Mouse (Mus musculus) neural tube, embryonic 15.5 days (tissue): Measurements from ENCODE around the gene Hmcn1. TPM values are rescaled to one million over a fixed set of nuclear protein-coding genes. Genes with fewer than 3 reads are reported as not detected.

ENCODE experiments used
- ATAC-seq: fragments of 200-750 bp; cut with Nextera tagmentation; 2 replicates; pipeline ENCODE4 v1.8.0; 2017; ENCODE audit warnings: mild to moderate bottlenecking, moderate TSS enrichment, moderate library complexity; ENCODE audit not compliant: low FRiP score
- H3K27ac ChIP-seq: fragments of 300-500 bp; sonication (generic); replicated peaks from 2 replicates; pipeline ENCODE4 v1.5.1; 2015; ENCODE audit warnings: mild to moderate bottlenecking, inconsistent platforms
- H3K27me3 ChIP-seq: fragments of 300-500 bp; sonication (generic); replicated peaks from 2 replicates; pipeline ENCODE4 v1.6.1; 2015; ENCODE audit warnings: inconsistent platforms
- H3K36me3 ChIP-seq: fragments of 300-500 bp; sonication (generic); 2 replicates; pipeline ENCODE4 v1.6.1; 2015; ENCODE audit warnings: inconsistent platforms
- H3K4me1 ChIP-seq: fragments of 300-500 bp; sonication (generic); 2 replicates; pipeline ENCODE4 v1.6.1; 2015; ENCODE audit warnings: inconsistent platforms
- H3K4me2 ChIP-seq: fragments of 300-500 bp; sonication (generic); 2 replicates; pipeline ENCODE4 v1.6.1; 2015; ENCODE audit warnings: inconsistent platforms, mild to moderate bottlenecking, moderate library complexity
- H3K4me3 ChIP-seq: fragments of 300-500 bp; sonication (generic); replicated peaks from 2 replicates; pipeline ENCODE4 v1.5.1; 2015; ENCODE audit warnings: mild to moderate bottlenecking, inconsistent platforms
- H3K9ac ChIP-seq: fragments of 300-500 bp; sonication (generic); replicated peaks from 2 replicates; pipeline ENCODE4 v1.6.1; 2015; ENCODE audit warnings: mild to moderate bottlenecking, inconsistent platforms
- H3K9me3 ChIP-seq: fragments of 300-500 bp; sonication (generic); replicated peaks from 2 replicates; pipeline ENCODE4 v1.6.1; 2016; ENCODE audit warnings: inconsistent platforms
- WGBS: fragments of 180-500 bp; shearing (Covaris S2); methylation state at CpG from one replicate; pipeline ENCODE4 v1.1.7; 2015; ENCODE audit warnings: mixed read lengths; 5-methylcytosine and 5-hydroxymethylcytosine counted together
- polyA plus RNA-seq: library from polyadenylated mRNA; unstranded; fragments of >200 nt; fragmentation: Nextera tagmentation; extraction: Ambion mirVana; gene quantifications from 2 replicates; pipeline ENCODE4 v1.2.1, GENCODE M21; 2015

Gene Hmcn1
- polyA plus RNA-seq, 1 experiment from 2014 or later = 2.6 TPM

- no peak overlapping the region for H3K4me2 ChIP-seq
- H3K36me3 ChIP-seq = no peaks in the 10 kb centered on the region
- no peak overlapping the region for H3K27ac ChIP-seq
- no peak for ATAC-seq
- no peaks in the 10 kb centered on the region for H3K4me1 ChIP-seq
- H3K27me3 ChIP-seq = no peaks in the 10 kb centered on the region
- H3K4me3 ChIP-seq = no peak overlapping the region
- no peak overlapping the region for H3K9ac ChIP-seq
- 78% methylated on average over 9 of the region's 9 CpGs for WGBS
- H3K9me3 ChIP-seq = no peaks in the 10 kb centered on the region
These were observed 382.7 kb downstream of the Hmcn1 start for GRCm38 (mm10) chr1:150610539-150610938.

DNA sequence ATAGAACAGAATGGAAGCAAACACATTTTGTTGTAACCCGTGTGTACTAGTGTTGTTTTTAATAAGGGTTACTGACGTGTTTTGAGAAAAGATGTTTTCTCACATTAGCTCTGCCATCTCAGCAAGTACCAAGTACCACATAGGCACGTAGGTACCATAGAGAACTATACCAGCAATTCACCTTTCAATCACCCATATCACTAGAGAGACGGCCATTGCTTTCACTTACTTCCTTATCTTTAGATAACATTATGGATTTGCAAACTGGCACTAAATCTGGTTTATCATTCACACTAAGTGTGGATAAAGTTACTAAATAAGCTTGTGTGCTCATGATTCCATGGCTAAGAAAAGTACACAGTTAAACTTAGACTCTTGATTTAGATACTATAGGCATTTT lies 387.1 kb downstream of the Hmcn1 start:
- Histone ChIP-seq H3K36me3 (no peaks in the 10 kb centered on the region), H3K4me1 (no peaks in the 10 kb centered on the region), H3K27ac (no peak overlapping the region), H3K9me3 (no peaks in the 10 kb centered on the region), H3K4me2 (no peak overlapping the region), H3K9ac (no peak overlapping the region), H3K27me3 (no peaks in the 10 kb centered on the region), H3K4me3 (no peak overlapping the region)
- 92% methylated on average over 4 of the region's 4 CpGs for WGBS
- no peak for ATAC-seq

GRCm38 (mm10) chr1:150593614-150594013 lies 399.6 kb downstream of the Hmcn1 start:
- no peak for ATAC-seq
- no peak overlapping the region for H3K4me2 ChIP-seq
- H3K9me3 ChIP-seq = no peaks in the 10 kb centered on the region
- H3K4me1 ChIP-seq = no peaks in the 10 kb centered on the region
- no peaks in the 10 kb centered on the region for H3K36me3 ChIP-seq
- no peak overlapping the region for H3K27ac ChIP-seq
- no peak overlapping the region for H3K9ac ChIP-seq
- H3K4me3 ChIP-seq = no peak overlapping the region
- H3K27me3 ChIP-seq = no peaks in the 10 kb centered on the region
- WGBS = 68% methylated on average over 13 of the region's 13 CpGs

DNA sequence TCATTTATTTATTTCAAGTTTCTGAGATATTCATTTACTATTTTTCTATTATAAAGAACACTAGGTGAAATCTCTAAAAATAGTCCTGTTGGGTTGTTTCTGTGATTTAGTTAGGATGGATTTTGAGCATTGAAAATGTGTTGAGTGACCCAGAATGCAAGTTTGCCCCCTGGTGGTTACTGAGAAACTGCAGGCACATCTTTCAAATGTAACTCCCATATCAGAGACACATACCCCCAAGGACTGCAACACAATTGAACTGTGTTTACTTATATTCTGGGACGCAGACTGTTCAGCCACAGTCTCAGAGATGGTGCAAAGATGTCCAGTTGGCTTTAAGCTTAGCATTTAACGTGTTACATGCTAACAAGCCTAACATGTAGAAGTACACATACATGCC lies 402.0 kb downstream of the Hmcn1 start:
- Histone ChIP-seq H3K27ac (no peak overlapping the region), H3K4me1 (no peaks in the 10 kb centered on the region), H3K9ac (no peak overlapping the region), H3K9me3 (no peaks in the 10 kb centered on the region), H3K4me3 (no peak overlapping the region), H3K36me3 (no peaks in the 10 kb centered on the region), H3K4me2 (no peak overlapping the region), H3K27me3 (no peaks in the 10 kb centered on the region)
- WGBS = 35% methylated on average over 2 of the region's 2 CpGs
- ATAC-seq = no peak

- Histone ChIP-seq H3K36me3 (no peaks in the 10 kb centered on the region), H3K9ac (no peak overlapping the region), H3K9me3 (no peaks in the 10 kb centered on the region), H3K27me3 (no peaks in the 10 kb centered on the region), H3K27ac (no peak overlapping the region), H3K4me1 (no peaks in the 10 kb centered on the region), H3K4me3 (no peak overlapping the region), H3K4me2 (no peak overlapping the region)
- ATAC-seq = 0 out of 2 replicates have a peak, but pooled peaks have one; percentile 39
These were observed 405.8 kb downstream of the Hmcn1 start for GRCm38 (mm10) chr1:150587410-150587809.

- no peaks in the 10 kb centered on the region for H3K27me3 ChIP-seq
- no peaks in the 10 kb centered on the region for H3K36me3 ChIP-seq
- 87% methylated on average over 2 of the region's 2 CpGs for WGBS
- H3K4me3 ChIP-seq = no peak overlapping the region
- no peaks in the 10 kb centered on the region for H3K4me1 ChIP-seq
- no peak overlapping the region for H3K27ac ChIP-seq
- no peak for ATAC-seq
- no peak overlapping the region for H3K4me2 ChIP-seq
- H3K9me3 ChIP-seq = no peaks in the 10 kb centered on the region
- no peak overlapping the region for H3K9ac ChIP-seq
These were observed 408.8 kb downstream of the Hmcn1 start for GRCm38 (mm10) chr1:150584477-150584876.

GRCm38 (mm10) chr1:150583734-150584133 lies 409.5 kb downstream of the Hmcn1 start:
- Histone ChIP-seq H3K4me3 (no peak overlapping the region), H3K4me2 (no peak overlapping the region), H3K4me1 (no peaks in the 10 kb centered on the region), H3K9ac (no peak overlapping the region), H3K9me3 (no peaks in the 10 kb centered on the region), H3K36me3 (no peaks in the 10 kb centered on the region), H3K27ac (no peak overlapping the region), H3K27me3 (no peaks in the 10 kb centered on the region)
- 34% methylated on average over 8 of the region's 8 CpGs for WGBS
- ATAC-seq = 0 out of 2 replicates have a peak, but pooled peaks have one; percentile 19

DNA sequence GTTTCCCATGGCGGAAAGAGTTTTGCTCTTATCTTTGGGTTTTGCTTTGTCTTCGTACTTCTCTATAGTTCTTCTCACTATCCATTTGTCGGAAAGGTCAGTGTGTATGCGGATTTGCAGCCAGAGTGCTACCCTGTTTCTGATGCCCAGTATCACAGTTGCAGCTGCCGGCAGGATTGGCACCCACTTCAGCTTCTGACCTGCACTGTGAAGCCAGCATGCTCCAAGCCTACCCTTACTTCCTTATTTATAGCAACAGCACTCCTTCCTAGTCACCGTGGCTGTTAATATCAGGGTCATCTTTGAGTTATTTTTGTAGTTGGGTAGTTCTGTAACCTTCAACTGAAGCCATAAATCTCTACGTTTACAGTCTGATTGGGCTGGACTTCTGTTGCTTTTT lies 412.7 kb downstream of the Hmcn1 start:
- Histone ChIP-seq H3K27ac (no peak overlapping the region), H3K27me3 (no peaks in the 10 kb centered on the region), H3K4me1 (no peaks in the 10 kb centered on the region), H3K4me2 (no peak overlapping the region), H3K9ac (no peak overlapping the region), H3K4me3 (no peak overlapping the region), H3K9me3 (no peaks in the 10 kb centered on the region), H3K36me3 (no peaks in the 10 kb centered on the region)
- 93% methylated on average over 7 of the region's 7 CpGs for WGBS
- ATAC-seq = no peak

DNA sequence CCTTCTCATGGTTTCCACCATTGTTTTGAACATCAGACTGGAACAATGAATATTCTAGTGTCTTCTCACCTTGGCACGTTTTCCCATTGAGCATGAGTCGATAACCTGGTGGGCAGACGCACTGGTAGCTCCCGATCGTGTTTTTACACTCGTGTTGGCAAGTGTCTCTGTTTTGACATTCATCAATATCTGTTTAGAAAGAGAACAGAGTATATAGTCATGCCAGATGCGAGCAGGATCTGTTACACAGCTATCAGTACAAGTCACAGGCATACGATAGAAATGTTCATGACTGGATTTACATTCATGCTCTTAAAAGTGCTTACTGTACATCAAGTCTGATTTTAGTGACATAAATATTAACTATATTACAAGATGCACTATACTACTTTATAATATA lies 419.8 kb downstream of the Hmcn1 start:
- WGBS = 91% methylated on average over 8 of the region's 8 CpGs
- Histone ChIP-seq H3K4me1 (no peaks in the 10 kb centered on the region), H3K4me3 (no peak overlapping the region), H3K36me3 (no peaks in the 10 kb centered on the region), H3K9me3 (no peaks in the 10 kb centered on the region), H3K9ac (no peak overlapping the region), H3K27me3 (no peaks in the 10 kb centered on the region), H3K4me2 (no peak overlapping the region), H3K27ac (no peak overlapping the region)
- ATAC-seq = no peak

GRCm38 (mm10) chr1:150570562-150571156 lies 422.6 kb downstream of the Hmcn1 start:
- no peaks in the 10 kb centered on the region for H3K9me3 ChIP-seq
- H3K4me2 ChIP-seq = no peak overlapping the region
- no peak overlapping the region for H3K4me3 ChIP-seq
- ATAC-seq = no peak
- no peak overlapping the region for H3K27ac ChIP-seq
- no peak overlapping the region for H3K9ac ChIP-seq
- 15% methylated on average over 4 of the region's 4 CpGs for WGBS
- no peaks in the 10 kb centered on the region for H3K27me3 ChIP-seq
- no peaks in the 10 kb centered on the region for H3K4me1 ChIP-seq
- no peaks in the 10 kb centered on the region for H3K36me3 ChIP-seq

DNA sequence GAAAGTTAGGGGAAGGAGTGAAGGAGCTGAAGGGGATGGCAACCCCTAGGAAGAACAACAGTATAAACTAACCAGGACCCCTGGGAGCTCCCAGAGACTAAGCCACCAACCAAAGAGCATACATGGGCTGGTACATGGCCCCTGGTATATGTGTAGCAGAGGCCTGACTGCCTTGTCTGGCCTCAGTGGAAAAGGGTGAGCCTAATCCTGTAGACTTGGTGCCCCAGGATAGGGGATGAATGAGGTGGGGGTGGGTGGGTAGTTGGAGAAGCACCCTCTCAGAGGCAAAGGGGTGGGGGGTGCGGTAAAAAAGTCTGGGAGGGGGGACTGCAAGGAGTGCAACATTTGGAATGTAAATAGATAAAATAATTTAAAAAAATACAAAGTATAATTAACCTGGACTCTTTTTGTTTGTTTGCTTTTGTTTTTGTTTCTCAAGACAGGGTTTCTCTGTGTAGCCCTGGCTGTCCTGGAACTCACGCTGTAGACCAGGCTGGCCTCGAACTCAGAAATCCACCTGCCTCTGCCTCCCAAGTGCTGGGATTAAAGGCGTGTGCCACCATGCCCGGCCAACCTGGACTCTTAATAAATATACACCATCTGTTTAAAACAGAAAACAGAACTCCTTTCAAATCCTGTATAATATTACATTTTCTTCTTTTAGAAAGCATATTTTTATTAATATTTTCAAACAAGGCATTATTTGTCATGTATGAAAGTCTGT lies 423.3 kb downstream of the Hmcn1 start:
- H3K9me3 ChIP-seq = no peaks in the 10 kb centered on the region
- H3K27me3 ChIP-seq = no peaks in the 10 kb centered on the region
- no peak overlapping the region for H3K27ac ChIP-seq
- no peak overlapping the region for H3K9ac ChIP-seq
- no peak overlapping the region for H3K4me2 ChIP-seq
- H3K4me1 ChIP-seq = no peaks in the 10 kb centered on the region
- H3K36me3 ChIP-seq = no peaks in the 10 kb centered on the region
- no peak for ATAC-seq
- 74% methylated on average over 5 of the region's 5 CpGs for WGBS
- no peak overlapping the region for H3K4me3 ChIP-seq

DNA sequence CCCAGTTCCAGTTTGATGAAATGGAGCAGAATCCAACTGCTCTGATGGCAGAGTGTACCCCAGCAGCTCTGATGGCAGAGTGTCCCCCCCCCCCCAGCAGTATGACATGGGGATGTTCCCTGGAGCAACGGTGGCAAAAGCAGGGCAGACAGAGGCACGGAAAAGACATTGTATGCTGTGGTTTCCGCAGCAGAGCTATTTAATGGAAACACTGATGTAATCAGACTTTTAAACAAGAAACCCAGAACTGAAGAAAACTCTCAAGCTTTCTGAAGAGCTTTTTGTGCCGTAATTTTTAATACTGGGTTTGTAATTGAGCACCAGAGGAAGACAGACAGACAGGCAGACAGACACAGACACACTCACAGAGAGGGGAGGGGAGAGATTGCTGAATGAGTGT lies 426.9 kb downstream of the Hmcn1 start:
- WGBS = 77% methylated on average over 4 of the region's 4 CpGs
- ATAC-seq = no peak

More for the DNA sequence above, 426.9 kb downstream of the Hmcn1 start:
- Histone ChIP-seq H3K27ac (no peak overlapping the region), H3K27me3 (no peaks in the 10 kb centered on the region), H3K4me1 (no peaks in the 10 kb centered on the region), H3K4me3 (no peak overlapping the region), H3K4me2 (no peak overlapping the region), H3K9ac (no peak overlapping the region), H3K36me3 (no peaks in the 10 kb centered on the region), H3K9me3 (no peaks in the 10 kb centered on the region)
